Mouse (Mus musculus): ENCODE data around the gene Hcfc1r1. TPM values are rescaled to one million over a fixed set of nuclear protein-coding genes. Genes with fewer than 3 reads are reported as not detected.

The Hcfc1r1 gene
- polyA plus RNA-seq, 1 experiment from 2014 or later: 107 TPM

DNA sequence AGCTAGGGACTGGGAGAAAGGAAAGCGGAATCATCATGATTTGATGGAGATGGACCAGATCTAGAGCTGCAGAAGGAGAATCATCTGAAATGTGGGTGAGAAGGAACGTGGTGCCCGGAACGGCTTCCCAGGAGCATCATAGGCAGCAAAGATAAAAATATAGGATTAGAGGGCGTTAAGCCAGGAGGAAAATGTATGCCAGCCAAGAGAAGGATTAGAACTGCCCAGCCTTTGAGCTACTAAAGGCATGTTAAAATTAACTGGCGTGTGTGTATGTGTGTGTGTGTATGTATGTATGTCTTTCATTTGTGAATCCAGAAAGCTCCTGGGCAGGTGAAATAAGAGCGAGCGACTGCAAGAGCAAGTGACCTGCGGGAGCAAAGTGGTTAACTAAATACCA, 29.9 kb downstream of the Hcfc1r1 start:
- no peak overlapping the region for H3K9ac ChIP-seq (replicated peaks; ENCODE audit: low read depth)
- H3K4me3 ChIP-seq (ENCODE audit: low read depth, low read length): no peak overlapping the region
- H3K27ac ChIP-seq (ENCODE audit: low read length): no peak overlapping the region
- H3K4me2 ChIP-seq (replicated peaks; ENCODE audit: low read depth, low read length): no peak overlapping the region
- no peaks in the 10 kb centered on the region for H3K27me3 ChIP-seq (replicated peaks; ENCODE audit: insufficient read depth, low read length)
- TF ChIP-seq CTCF (IDR thresholded peaks at IDR 0.05): no peak
- no peak for TF ChIP-seq EP300 (IDR thresholded peaks at IDR 0.05)
- ATAC-seq: no peak
- H3K4me1 ChIP-seq (ENCODE audit: insufficient read depth, low read depth, low read length): no peaks in the 10 kb centered on the region
- no peaks in the 10 kb centered on the region for H3K9me3 ChIP-seq (ENCODE audit: low read length)
- no peak for DNase-seq (ENCODE audit: low spot score)
- no peaks in the 10 kb centered on the region for H3K36me3 ChIP-seq (ENCODE audit: insufficient read depth, low read length)
- WGBS: 81% methylated on average over 9 of the region's 9 CpGs

- DNase-seq (ENCODE audit: low spot score): no peak
- Histone ChIP-seq H3K36me3 (ENCODE audit: insufficient read depth, low read length) (no peaks in the 10 kb centered on the region), H3K27me3 (replicated peaks; ENCODE audit: insufficient read depth, low read length) (no peaks in the 10 kb centered on the region), H3K27ac (ENCODE audit: low read length) (no peak overlapping the region), H3K9ac (replicated peaks; ENCODE audit: low read depth) (no peak overlapping the region), H3K4me2 (replicated peaks; ENCODE audit: low read depth, low read length) (no peak overlapping the region), H3K9me3 (ENCODE audit: low read length) (no peaks in the 10 kb centered on the region), H3K4me1 (ENCODE audit: insufficient read depth, low read depth, low read length) (no peaks in the 10 kb centered on the region), H3K4me3 (ENCODE audit: low read depth, low read length) (no peak overlapping the region)
- no peak for TF ChIP-seq EP300 (IDR thresholded peaks at IDR 0.05)
- no peak for TF ChIP-seq CTCF (IDR thresholded peaks at IDR 0.05)
- no peak for ATAC-seq
- 35% methylated on average over 7 of the region's 7 CpGs for WGBS
Observed at GRCm38 (mm10) chr17:23704741-23705140, 31.3 kb downstream of the Hcfc1r1 start.

DNA sequence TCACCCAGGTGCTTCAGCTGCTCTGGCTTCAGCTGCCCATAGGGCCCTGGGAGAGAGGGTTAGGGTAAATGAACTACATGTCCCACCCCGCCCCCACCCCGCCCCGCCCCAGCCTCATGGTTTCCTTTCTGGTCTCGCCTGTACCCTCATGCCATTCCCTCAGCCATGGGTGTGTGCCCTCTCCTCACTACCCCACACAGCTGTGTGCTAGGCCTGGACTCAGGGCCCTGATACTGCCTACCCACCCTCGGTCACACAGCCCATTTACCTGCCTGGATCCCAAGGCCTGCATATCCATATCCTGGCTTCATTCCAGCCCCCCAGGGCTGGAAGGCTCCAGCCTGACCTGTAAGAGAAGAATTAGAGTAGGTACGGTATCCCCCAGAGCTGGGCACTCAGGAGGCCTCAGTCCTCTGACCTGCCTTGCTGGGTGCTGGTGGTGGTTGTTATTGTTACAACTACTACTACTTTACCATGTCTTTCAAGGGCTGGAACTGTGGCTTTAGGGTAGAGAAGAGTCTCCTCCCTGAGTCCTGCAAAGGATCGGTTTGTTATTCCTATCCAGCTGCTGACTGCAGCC, 32.2 kb downstream of the Hcfc1r1 start:
- Histone ChIP-seq H3K4me2 (replicated peaks; ENCODE audit: low read depth, low read length) (no peak overlapping the region), H3K9ac (replicated peaks; ENCODE audit: low read depth) (no peak overlapping the region), H3K9me3 (ENCODE audit: low read length) (no peaks in the 10 kb centered on the region), H3K4me3 (ENCODE audit: low read depth, low read length) (no peak overlapping the region), H3K27ac (ENCODE audit: low read length) (no peak overlapping the region), H3K4me1 (ENCODE audit: insufficient read depth, low read depth, low read length) (no peaks in the 10 kb centered on the region), H3K36me3 (ENCODE audit: insufficient read depth, low read length) (no peaks in the 10 kb centered on the region), H3K27me3 (replicated peaks; ENCODE audit: insufficient read depth, low read length) (no peaks in the 10 kb centered on the region)
- DNase-seq (ENCODE audit: low spot score) (no peak), ATAC-seq (no peak)
- 69% methylated on average over 6 of the region's 7 CpGs for WGBS
- TF ChIP-seq CTCF (IDR thresholded peaks at IDR 0.05): no peak
- no peak for TF ChIP-seq EP300 (IDR thresholded peaks at IDR 0.05)

GRCm38 (mm10) chr17:23706212-23706611, 32.8 kb downstream of the Hcfc1r1 start:
- TF ChIP-seq CTCF (IDR thresholded peaks at IDR 0.05) (peak; percentile 90), EP300 (IDR thresholded peaks at IDR 0.05) (no peak)
- H3K36me3 ChIP-seq (ENCODE audit: insufficient read depth, low read length): no peaks in the 10 kb centered on the region
- ATAC-seq: peak; percentile 71
- H3K4me2 ChIP-seq (replicated peaks; ENCODE audit: low read depth, low read length): no peak overlapping the region
- no peak overlapping the region for H3K4me3 ChIP-seq (ENCODE audit: low read depth, low read length)
- H3K9me3 ChIP-seq (ENCODE audit: low read length): no peaks in the 10 kb centered on the region
- no peak overlapping the region for H3K27ac ChIP-seq (ENCODE audit: low read length)
- H3K27me3 ChIP-seq (replicated peaks; ENCODE audit: insufficient read depth, low read length): no peaks in the 10 kb centered on the region
- 3% methylated on average over 3 of the region's 3 CpGs for WGBS
- H3K4me1 ChIP-seq (ENCODE audit: insufficient read depth, low read depth, low read length): no peaks in the 10 kb centered on the region
- no peak overlapping the region for H3K9ac ChIP-seq (replicated peaks; ENCODE audit: low read depth)
- peak; percentile 77 for DNase-seq (ENCODE audit: low spot score)

- Histone ChIP-seq H3K27ac (ENCODE audit: low read length) (no peak overlapping the region), H3K4me1 (ENCODE audit: insufficient read depth, low read depth, low read length) (no peaks in the 10 kb centered on the region), H3K9ac (replicated peaks; ENCODE audit: low read depth) (no peak overlapping the region), H3K27me3 (replicated peaks; ENCODE audit: insufficient read depth, low read length) (no peaks in the 10 kb centered on the region), H3K9me3 (ENCODE audit: low read length) (no peaks in the 10 kb centered on the region), H3K4me2 (replicated peaks; ENCODE audit: low read depth, low read length) (no peak overlapping the region), H3K36me3 (ENCODE audit: insufficient read depth, low read length) (no peaks in the 10 kb centered on the region), H3K4me3 (ENCODE audit: low read depth, low read length) (no peak overlapping the region)
- WGBS: 53% methylated on average over 2 of the region's 2 CpGs
- no peak for ATAC-seq
- TF ChIP-seq EP300 (IDR thresholded peaks at IDR 0.05): no peak
- no peak for TF ChIP-seq CTCF (IDR thresholded peaks at IDR 0.05)
- no peak for DNase-seq (ENCODE audit: low spot score)
Observed at GRCm38 (mm10) chr17:23717003-23717402, 43.6 kb downstream of the Hcfc1r1 start.

DNA sequence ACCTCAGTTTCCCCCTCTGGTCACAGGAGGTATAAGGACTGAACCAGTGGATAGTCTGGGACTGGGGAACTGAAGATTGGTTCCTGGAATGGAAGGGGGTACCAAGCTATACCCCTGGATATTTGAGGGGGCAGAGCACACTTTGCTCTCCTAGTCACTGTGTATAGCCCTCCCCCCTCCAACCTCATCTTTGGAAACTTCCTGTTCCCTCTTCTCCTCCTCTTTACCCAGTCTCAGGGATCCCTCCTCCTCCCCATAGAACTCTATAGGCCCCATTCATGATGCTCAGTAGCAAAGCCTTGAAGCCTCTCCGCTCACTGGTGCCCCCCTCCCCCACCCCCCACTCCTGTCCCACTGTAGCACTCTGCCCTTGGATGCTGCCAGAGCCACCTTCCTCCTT, 46.1 kb downstream of the Hcfc1r1 start:
- H3K4me3 ChIP-seq (ENCODE audit: low read depth, low read length): no peak overlapping the region
- no peaks in the 10 kb centered on the region for H3K27me3 ChIP-seq (replicated peaks; ENCODE audit: insufficient read depth, low read length)
- TF ChIP-seq CTCF (IDR thresholded peaks at IDR 0.05): no peak
- TF ChIP-seq EP300 (IDR thresholded peaks at IDR 0.05): no peak
- ATAC-seq: no peak
- H3K4me1 ChIP-seq (ENCODE audit: insufficient read depth, low read depth, low read length): no peaks in the 10 kb centered on the region
- 21% methylated on average over 1 of the region's 1 CpGs for WGBS
- no peaks in the 10 kb centered on the region for H3K9me3 ChIP-seq (ENCODE audit: low read length)
- no peak for DNase-seq (ENCODE audit: low spot score)
- no peak overlapping the region for H3K4me2 ChIP-seq (replicated peaks; ENCODE audit: low read depth, low read length)
- H3K9ac ChIP-seq (replicated peaks; ENCODE audit: low read depth): no peak overlapping the region
- H3K36me3 ChIP-seq (ENCODE audit: insufficient read depth, low read length): no peaks in the 10 kb centered on the region
- no peak overlapping the region for H3K27ac ChIP-seq (ENCODE audit: low read length)

DNA sequence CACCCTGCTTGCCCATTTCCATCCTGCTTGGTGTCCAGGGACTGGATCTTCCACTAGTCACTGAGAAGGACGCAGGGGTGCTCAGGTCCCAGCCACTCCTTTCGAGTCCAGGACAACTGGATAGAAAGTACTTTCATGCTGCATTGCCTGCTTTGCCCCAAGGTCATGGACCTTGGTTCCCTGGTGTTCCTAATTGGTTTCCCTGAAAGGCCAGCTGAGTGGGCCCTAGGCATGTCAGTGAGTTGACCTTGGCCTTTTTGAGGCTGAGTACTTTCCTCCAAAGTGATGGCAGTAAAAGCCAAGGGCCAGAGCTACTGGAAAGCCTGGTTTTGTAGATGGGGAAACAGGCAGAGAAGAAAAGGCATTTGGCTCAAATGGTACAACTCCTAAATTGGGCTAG, 48.5 kb downstream of the Hcfc1r1 start:
- Histone ChIP-seq H3K4me2 (replicated peaks; ENCODE audit: low read depth, low read length) (no peak overlapping the region), H3K9me3 (ENCODE audit: low read length) (no peaks in the 10 kb centered on the region), H3K9ac (replicated peaks; ENCODE audit: low read depth) (no peak overlapping the region), H3K4me3 (ENCODE audit: low read depth, low read length) (no peak overlapping the region), H3K27ac (ENCODE audit: low read length) (no peak overlapping the region), H3K36me3 (ENCODE audit: insufficient read depth, low read length) (no peaks in the 10 kb centered on the region), H3K27me3 (replicated peaks; ENCODE audit: insufficient read depth, low read length) (no peaks in the 10 kb centered on the region), H3K4me1 (ENCODE audit: insufficient read depth, low read depth, low read length) (no peaks in the 10 kb centered on the region; the same call in 1 of the 2 replicates)
- DNase-seq (ENCODE audit: low spot score) (no peak), ATAC-seq (no peak)
- 91% methylated on average over 2 of the region's 2 CpGs for WGBS
- no peak for TF ChIP-seq EP300 (IDR thresholded peaks at IDR 0.05)
- TF ChIP-seq CTCF (IDR thresholded peaks at IDR 0.05): no peak

Measured in lung, postnatal 0 days (tissue).